Mouse (Mus musculus) intestine, embryonic 16.5 days (tissue): ENCODE data around the gene Eif4g3. TPM values are rescaled to one million over a fixed set of nuclear protein-coding genes. Genes with fewer than 3 reads are reported as not detected.
A peak's percentile ranks its signal among the peaks of the same experiment; 100 is the strongest.

ENCODE experiments used
- ATAC-seq: fragments of 200-750 bp; cut with Nextera tagmentation; 2 replicates; pipeline ENCODE4 v1.8.0; 2017; ENCODE audit warnings: moderate TSS enrichment, moderate library complexity
- H3K27ac ChIP-seq: fragments of 300-500 bp; sonication (generic); 2 replicates; pipeline ENCODE4 v1.5.1; 2014; ENCODE audit warnings: mild to moderate bottlenecking, low read length
- H3K27me3 ChIP-seq: fragments of 300-500 bp; sonication (generic); replicated peaks from 2 replicates; pipeline ENCODE4 v1.6.1; 2014; ENCODE audit warnings: low read length, control low read depth, mixed read lengths; ENCODE audit not compliant: control insufficient read depth, insufficient read depth
- H3K36me3 ChIP-seq: fragments of 300-500 bp; sonication (generic); 2 replicates; pipeline ENCODE4 v1.6.1; 2014; ENCODE audit warnings: low read length, control low read depth; ENCODE audit not compliant: control insufficient read depth, insufficient read depth
- H3K4me1 ChIP-seq: fragments of 300-500 bp; sonication (generic); 2 replicates; pipeline ENCODE4 v1.6.1; 2014; ENCODE audit warnings: low read length, control low read depth, mixed read lengths; ENCODE audit not compliant: control insufficient read depth, insufficient read depth
- H3K4me2 ChIP-seq: fragments of 300-500 bp; sonication (generic); 2 replicates; pipeline ENCODE4 v1.6.1; 2014; ENCODE audit warnings: low read depth, low read length, control low read depth
- H3K4me3 ChIP-seq: fragments of 300-500 bp; sonication (generic); 2 replicates; pipeline ENCODE4 v1.5.1; 2014; ENCODE audit warnings: mild to moderate bottlenecking, low read length
- H3K9ac ChIP-seq: fragments of 300-500 bp; sonication (generic); 2 replicates; pipeline ENCODE4 v1.6.1; 2014; ENCODE audit warnings: low read depth, low read length
- H3K9me3 ChIP-seq: fragments of 300-500 bp; sonication (generic); 2 replicates; pipeline ENCODE4 v1.6.1; 2016; ENCODE audit warnings: low read length, control low read depth; ENCODE audit not compliant: control insufficient read depth
- WGBS: fragments of 180-500 bp; shearing (Covaris S2); extraction: QIAGEN DNeasy Blood & Tissue Kit; methylation state at CpG from one replicate; pipeline ENCODE4 v1.1.7; 2014; 5-methylcytosine and 5-hydroxymethylcytosine counted together
- polyA plus RNA-seq: library from polyadenylated mRNA; unstranded; fragments of >200 nt; fragmentation: Nextera tagmentation; extraction: Ambion mirVana; gene quantifications from 2 replicates; pipeline ENCODE4 v1.2.1, GENCODE M21; 2015

The Eif4g3 gene
- polyA plus RNA-seq, 1 experiment from 2014 or later = 16.4 TPM

DNA sequence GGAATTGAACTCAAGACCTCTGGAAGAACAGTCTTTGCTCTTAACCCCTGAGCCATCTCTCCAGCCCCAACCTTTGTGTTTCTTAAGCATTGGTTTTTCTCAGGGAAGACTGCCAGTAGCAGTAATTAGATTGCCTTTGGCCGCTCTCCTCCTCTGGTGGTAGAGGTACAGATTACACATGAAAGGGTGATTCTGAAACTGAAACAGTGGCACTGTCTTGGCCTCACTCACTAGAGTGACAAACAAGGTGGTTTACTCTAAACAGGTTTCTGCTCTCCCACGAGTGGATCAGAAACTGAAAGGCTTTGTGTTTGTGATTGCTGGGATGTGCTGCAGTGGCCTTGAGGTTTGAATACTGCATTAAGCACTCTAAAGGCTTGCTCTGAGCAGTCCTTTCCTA, 96.7 kb downstream of the Eif4g3 start:
- H3K27me3 ChIP-seq = no peaks in the 10 kb centered on the region
- H3K27ac ChIP-seq = no peak overlapping the region
- H3K4me2 ChIP-seq = no peak overlapping the region
- no peaks in the 10 kb centered on the region for H3K9me3 ChIP-seq
- ATAC-seq = no peak
- no peaks in the 10 kb centered on the region for H3K4me1 ChIP-seq
- no peak overlapping the region for H3K9ac ChIP-seq
- WGBS = 79% methylated on average over 2 of the region's 2 CpGs
- peaks cover 2% of the 10 kb centered on the region; the same call in 1 of the 2 replicates for H3K36me3 ChIP-seq
- H3K4me3 ChIP-seq = no peak overlapping the region

DNA sequence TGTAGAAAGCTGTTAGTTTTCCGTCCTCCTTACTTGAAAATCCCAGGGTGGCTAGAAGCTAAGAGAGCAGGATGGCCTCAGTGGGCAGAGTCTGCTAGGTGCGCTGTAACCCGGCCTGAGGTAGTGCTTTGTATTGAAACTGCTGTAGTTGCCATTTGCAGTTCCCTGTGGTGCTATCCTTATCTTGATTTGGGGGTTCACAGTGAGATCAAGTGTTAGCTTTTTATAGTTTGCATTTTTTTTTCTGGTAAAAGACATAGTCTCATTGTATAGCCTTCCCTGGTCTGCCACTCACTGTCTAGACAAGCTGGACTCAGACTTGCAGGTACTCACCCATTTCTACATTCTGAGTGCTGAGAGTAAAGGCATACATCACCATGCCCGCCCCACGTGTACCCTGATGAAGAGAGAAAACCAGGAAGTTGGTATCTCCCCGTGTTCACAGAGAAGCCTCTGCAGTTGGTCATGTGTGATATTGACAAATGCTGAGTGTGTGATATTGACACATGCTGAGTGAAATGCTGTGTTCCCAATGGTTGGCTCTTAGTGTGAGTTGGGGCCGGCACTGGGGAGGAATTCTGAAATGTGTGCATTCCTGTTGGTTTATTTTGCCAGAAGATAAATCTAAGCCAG, 98.9 kb downstream of the Eif4g3 start:
- WGBS = 81% methylated on average over 7 of the region's 7 CpGs

DNA sequence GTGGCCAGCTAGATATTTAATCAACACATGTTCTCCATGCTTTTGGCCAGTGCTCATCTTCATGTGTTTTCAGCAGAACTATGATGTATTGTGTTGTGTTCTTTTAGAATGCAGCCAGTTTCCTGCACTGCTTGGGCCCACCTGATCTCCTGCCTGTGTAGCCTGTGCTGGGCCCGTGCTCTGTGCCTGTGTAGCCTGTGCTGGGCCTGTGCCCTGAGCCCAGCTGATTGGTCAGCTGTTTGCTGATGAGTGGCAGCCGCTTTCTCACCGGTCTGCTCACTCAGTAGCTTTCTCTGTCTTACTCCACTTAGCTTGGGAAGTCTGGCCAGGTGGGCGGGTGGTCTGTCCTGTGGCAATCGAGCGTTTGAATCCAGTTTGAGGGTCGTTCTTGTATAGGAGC, 107.6 kb downstream of the Eif4g3 start:
- Histone ChIP-seq H3K4me1 (no peaks in the 10 kb centered on the region), H3K36me3 (0 out of 2 replicates have a peak, but pooled peaks cover 7% of the 10 kb centered on the region)

More for the DNA sequence above, 98.9 kb downstream of the Eif4g3 start:
- no peak overlapping the region for H3K9ac ChIP-seq
- H3K4me1 ChIP-seq = no peaks in the 10 kb centered on the region
- peaks cover 2% of the 10 kb centered on the region; the same call in 1 of the 2 replicates for H3K36me3 ChIP-seq
- no peak overlapping the region for H3K4me3 ChIP-seq
- H3K4me2 ChIP-seq = no peak overlapping the region
- no peak for ATAC-seq
- no peaks in the 10 kb centered on the region for H3K27me3 ChIP-seq
- no peak overlapping the region for H3K27ac ChIP-seq
- H3K9me3 ChIP-seq = no peaks in the 10 kb centered on the region

DNA sequence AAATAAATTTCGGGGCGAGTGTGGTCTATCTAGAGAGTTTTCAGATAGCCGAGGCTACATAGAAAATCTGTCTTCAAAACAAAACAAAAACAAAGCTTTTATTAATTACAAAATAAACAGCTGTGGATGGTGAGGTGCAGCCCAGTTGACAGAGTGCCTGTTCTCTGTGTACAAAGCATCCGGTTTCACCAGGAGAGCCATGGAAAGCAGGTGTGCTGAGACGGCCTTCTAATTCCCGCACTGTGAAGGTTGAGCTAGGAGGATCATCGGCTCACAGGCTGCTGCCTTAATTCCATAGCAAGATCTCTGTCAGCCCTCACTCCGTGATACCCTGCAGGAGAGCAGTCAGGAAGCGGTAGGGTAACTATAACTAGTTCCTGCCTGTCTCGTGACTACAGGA, 109.0 kb downstream of the Eif4g3 start:
- Histone ChIP-seq H3K4me1 (no peaks in the 10 kb centered on the region), H3K4me3 (no peak overlapping the region), H3K27ac (no peak overlapping the region), H3K27me3 (no peaks in the 10 kb centered on the region), H3K9ac (no peak overlapping the region), H3K36me3 (0 out of 2 replicates have a peak, but pooled peaks cover 7% of the 10 kb centered on the region), H3K4me2 (no peak overlapping the region), H3K9me3 (no peaks in the 10 kb centered on the region)
- ATAC-seq = no peak
- WGBS = 70% methylated on average over 10 of the region's 10 CpGs

More for the DNA sequence above, 107.6 kb downstream of the Eif4g3 start:
- H3K27me3 ChIP-seq = no peaks in the 10 kb centered on the region
- no peak for ATAC-seq
- no peak overlapping the region for H3K27ac ChIP-seq
- H3K9me3 ChIP-seq = no peaks in the 10 kb centered on the region
- H3K9ac ChIP-seq = no peak overlapping the region
- no peak overlapping the region for H3K4me3 ChIP-seq
- no peak overlapping the region for H3K4me2 ChIP-seq
- 90% methylated on average over 7 of the region's 7 CpGs for WGBS

DNA sequence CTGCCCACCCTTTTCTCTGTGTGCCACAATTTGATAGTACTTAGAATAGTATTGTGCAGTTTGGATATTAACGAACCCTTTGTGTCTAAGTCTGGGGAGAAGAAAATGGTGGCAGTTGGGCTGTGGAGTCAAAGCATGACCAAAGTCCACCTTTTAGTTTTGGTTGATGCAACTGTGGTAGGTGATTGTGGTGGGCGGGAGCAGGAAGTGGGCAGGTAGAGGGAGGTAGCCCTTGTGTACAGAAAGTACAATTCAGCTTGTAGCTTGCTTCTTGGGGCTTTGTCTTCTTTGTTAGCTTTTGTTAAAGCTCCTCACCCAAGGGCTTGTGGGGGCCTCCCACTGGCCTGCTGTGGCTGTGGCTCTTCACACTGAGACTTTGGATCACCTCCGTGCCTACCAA, 109.6 kb downstream of the Eif4g3 start:
- Histone ChIP-seq H3K9ac (no peak overlapping the region), H3K27ac (no peak overlapping the region), H3K4me2 (no peak overlapping the region), H3K4me3 (no peak overlapping the region), H3K9me3 (no peaks in the 10 kb centered on the region), H3K36me3 (0 out of 2 replicates have a peak, but pooled peaks cover 7% of the 10 kb centered on the region), H3K4me1 (no peaks in the 10 kb centered on the region), H3K27me3 (no peaks in the 10 kb centered on the region)
- 74% methylated on average over 3 of the region's 3 CpGs for WGBS
- ATAC-seq = peak; percentile 42; the same call in 1 of the 2 replicates

DNA sequence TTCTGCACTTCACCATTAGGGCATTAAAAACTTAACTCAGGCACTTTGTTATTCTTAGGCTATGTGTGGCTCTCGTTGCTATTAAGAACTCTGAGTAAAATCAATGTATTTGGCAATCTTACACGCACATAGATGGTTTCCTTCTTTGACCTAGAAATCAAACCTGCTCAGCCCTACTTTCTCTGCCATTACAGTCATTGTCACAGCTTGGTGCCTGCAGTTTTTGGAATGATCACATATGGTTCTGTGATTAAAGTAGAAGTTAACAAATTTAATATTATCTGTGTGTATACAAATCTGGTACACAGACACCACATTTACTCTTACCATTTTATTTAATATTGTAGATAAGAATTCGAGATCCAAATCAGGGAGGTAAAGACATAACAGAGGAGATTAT, 112.1 kb downstream of the Eif4g3 start:
- 91% methylated on average over 3 of the region's 3 CpGs for WGBS
- no peak overlapping the region for H3K27ac ChIP-seq
- H3K4me1 ChIP-seq = no peaks in the 10 kb centered on the region
- H3K4me3 ChIP-seq = no peak overlapping the region
- no peaks in the 10 kb centered on the region for H3K9me3 ChIP-seq
- H3K4me2 ChIP-seq = no peak overlapping the region
- no peak overlapping the region for H3K9ac ChIP-seq
- no peaks in the 10 kb centered on the region for H3K27me3 ChIP-seq
- H3K36me3 ChIP-seq = peaks cover 13% of the 10 kb centered on the region
- no peak for ATAC-seq

DNA sequence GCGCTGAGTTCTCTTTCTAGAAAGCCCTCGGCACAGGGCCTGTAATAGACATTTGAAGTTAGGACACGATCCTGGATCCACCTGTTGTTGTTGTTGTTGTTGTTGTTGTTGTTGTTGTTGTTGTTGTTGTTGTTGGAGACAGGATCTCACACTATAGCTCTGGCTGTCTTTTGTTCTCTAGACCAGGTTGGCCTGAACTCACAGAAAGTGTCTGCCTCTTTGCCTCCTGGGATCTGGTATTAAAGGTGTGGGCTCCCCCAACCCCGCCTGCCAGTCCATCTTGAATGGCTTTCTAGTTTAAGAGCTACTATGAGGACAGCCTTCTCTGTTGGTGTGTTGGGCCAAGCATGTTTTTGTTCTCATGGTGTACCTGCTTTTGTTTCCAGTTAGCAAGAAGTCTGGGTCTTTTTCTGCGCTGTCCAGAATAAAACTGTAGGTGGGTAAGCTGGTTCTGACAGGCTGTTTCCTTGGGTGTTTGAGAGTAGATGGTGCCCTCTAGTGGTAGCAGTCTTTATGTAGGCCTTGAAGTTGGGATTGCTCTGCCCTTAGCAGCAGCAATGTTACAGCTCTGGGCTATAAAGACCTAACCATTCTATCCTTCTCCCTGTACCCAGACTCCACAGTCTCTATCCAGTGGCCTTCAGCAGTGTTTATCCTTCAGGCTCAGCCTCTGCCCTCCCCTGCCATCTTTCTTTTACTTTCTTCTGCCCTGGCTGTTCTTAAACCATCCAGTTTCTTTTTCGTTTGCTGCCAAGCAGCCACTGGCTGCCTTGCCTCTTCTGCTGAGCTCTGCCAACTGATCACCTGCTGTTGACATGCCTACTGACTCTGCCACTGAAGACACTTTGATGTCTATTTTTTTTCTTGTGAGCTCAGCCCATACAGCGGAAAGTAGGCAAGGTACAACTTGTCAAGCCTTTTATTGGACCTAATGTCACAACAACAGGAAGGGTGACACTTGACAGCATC, 114.9 kb downstream of the Eif4g3 start:
- Histone ChIP-seq H3K9ac (no peak overlapping the region), H3K9me3 (no peaks in the 10 kb centered on the region), H3K27ac (no peak overlapping the region), H3K4me1 (no peaks in the 10 kb centered on the region), H3K4me2 (no peak overlapping the region), H3K27me3 (no peaks in the 10 kb centered on the region), H3K36me3 (peaks cover 13% of the 10 kb centered on the region), H3K4me3 (no peak overlapping the region)
- WGBS = 84% methylated on average over 7 of the region's 7 CpGs
- peak; percentile 59; the same call in 1 of the 2 replicates for ATAC-seq

DNA sequence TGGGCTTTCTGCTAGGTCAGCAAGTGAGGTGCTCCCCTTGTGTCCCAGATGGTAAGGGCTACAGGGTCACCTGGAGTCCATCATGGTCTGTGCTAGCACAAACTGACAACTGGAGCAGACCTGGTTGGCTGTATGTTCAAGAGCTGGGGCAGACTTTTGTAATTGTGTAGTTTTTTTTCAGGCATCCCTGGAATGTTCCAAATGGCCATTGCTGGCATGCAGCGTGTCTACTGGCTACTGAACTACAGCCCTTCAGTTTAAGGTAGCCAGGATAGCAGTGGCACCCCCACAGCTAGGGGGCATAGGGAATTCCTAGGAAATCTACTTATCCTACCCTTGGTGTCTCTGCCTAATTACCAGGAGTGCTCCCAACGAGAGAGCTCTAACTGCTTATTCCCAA, 115.7 kb downstream of the Eif4g3 start:
- Histone ChIP-seq H3K4me1 (no peaks in the 10 kb centered on the region), H3K9ac (no peak overlapping the region), H3K9me3 (no peaks in the 10 kb centered on the region), H3K27ac (no peak overlapping the region), H3K27me3 (no peaks in the 10 kb centered on the region), H3K4me2 (no peak overlapping the region), H3K4me3 (no peak overlapping the region), H3K36me3 (peaks cover 8% of the 10 kb centered on the region)
- no peak for ATAC-seq
- 73% methylated on average over 2 of the region's 2 CpGs for WGBS

DNA sequence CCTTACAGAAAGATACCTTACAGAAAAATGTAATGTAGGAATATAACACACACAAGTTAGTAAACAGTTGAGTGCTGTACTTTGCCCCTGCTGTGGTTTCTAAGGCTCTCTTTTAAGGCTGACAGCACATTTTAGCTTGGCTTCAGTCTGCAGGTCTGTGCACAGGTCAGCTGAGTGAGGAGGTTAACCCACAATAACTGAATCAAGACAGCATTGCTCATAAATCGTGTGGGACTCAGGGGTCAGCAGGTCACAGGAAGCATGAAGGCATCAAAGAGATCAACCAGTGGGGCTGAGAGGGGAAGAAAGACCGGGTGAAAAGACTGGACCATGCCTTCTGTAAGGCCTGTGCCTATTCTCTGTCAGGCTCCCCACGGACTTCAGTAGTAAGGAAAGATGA, 116.5 kb downstream of the Eif4g3 start:
- Histone ChIP-seq H3K27me3 (no peaks in the 10 kb centered on the region), H3K9ac (no peak overlapping the region), H3K36me3 (peaks cover 6% of the 10 kb centered on the region), H3K9me3 (no peaks in the 10 kb centered on the region), H3K27ac (no peak overlapping the region), H3K4me2 (no peak overlapping the region), H3K4me3 (no peak overlapping the region), H3K4me1 (no peaks in the 10 kb centered on the region)
- 61% methylated on average over 3 of the region's 3 CpGs for WGBS
- ATAC-seq = no peak
